Mouse (Mus musculus) layer of hippocampus, adult 8-10 months (tissue): ENCODE data around the gene Josd1. TPM values are rescaled to one million over a fixed set of nuclear protein-coding genes. Genes with fewer than 3 reads are reported as not detected.
A peak's percentile ranks its signal among the peaks of the same experiment; 100 is the strongest.

Experiments
- DNase-seq, 2 experiments: peaks; one replicate each; pipeline ENCODE4 v3.0.0; 2022; ENCODE audit warnings: low spot score in 2 of 2
- total RNA-seq, 4 experiments: library from RNA; stranded (reverse); gene quantifications; 2 replicates each; pipeline ENCODE4 v1.2.4; 2022

The Josd1 gene
- total RNA-seq, 4 experiments from 2014 or later, result 43.5 to 54.0 (median 46.4) TPM

- DNase-seq, result peak; percentile 88 to 96
Observed at GRCm38 (mm10) chr15:79658531-79659375, 29.0 kb downstream of the Josd1 start, which contains the start of the genes Fam227a and Cby1. Fam227a (minus strand) TSS chr15:79658956. Cby1 (plus strand) TSS chr15:79659199.

DNA sequence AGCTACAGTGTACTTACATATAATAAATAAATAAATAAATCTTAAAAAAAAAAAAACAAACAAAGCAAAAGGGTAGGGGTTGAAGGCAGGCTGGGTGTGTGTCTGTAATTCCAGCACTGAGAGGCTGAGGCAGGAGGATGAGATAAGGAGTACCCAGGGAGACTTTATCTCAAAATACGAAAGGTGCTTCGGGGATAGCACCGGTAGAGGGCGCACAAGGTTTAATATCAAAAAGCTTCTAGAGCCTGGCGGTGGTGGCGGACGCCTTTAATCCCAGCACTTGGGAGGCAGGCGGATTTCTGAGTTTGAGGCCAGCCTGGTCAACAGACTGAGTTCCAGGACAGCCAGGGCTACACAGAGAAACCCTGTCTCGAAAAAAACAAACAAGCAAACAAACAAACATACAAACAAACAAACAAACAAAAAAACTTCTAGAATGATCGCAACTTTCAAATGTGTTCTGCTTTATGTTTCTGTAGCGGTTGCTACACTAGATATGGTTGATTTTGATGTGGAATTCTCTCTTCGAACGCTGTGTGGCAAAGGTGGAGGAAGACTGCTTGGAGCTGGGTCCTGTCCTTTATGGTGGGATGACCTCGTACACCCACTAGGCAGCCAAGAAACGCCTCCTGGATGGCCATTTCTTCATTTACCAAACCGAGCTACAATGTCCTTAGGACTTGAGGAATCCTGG lies 29.7 kb downstream of the Josd1 start:
- DNase-seq, result peak; percentile 80 to 91

- no peak for DNase-seq
Observed at GRCm38 (mm10) chr15:79656451-79656850, 31.3 kb downstream of the Josd1 start.

GRCm38 (mm10) chr15:79651481-79651880 lies 36.2 kb downstream of the Josd1 start:
- no peak for DNase-seq

- DNase-seq, result no peak
Observed at GRCm38 (mm10) chr15:79650569-79650968, 37.1 kb downstream of the Josd1 start.

DNA sequence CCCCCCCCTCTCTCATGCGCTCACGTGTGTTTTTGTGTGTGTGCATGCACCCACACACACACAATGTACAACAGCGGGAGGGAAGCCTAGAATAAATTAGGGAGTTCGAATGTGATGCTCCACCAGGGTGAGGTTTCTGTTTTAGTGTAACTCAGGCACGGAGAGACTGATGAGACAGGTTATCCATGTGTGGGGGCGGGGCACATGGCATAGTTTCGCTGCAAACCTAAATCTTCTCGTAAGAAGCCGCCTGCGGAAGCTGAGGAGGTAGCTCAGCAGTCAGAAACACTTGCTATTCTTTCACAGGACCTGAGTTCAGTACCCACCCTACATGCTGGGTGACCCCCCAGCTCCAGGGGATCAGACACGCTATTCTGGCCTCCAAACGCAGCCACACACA lies 39.6 kb downstream of the Josd1 start:
- DNase-seq, result no peak

DNA sequence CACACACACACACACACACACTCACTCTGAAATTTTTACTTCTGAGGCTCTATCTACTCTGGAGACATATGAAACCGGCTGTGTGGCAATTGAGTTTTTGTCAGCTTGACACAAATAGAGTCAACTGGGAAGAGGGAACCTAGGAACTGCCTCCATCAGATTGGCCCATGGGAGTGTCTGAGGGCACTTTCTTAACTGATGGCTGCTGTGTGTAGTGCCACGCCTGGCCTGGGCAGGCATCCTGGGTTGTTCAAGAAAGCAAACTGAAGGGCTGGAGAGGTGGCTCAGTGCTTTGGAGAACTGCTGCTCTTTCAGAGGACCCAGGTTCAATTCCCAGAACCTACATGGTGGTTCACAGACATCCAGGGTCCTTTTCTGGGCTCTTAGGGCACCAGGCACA lies 42.2 kb downstream of the Josd1 start:
- no peak for DNase-seq

DNA sequence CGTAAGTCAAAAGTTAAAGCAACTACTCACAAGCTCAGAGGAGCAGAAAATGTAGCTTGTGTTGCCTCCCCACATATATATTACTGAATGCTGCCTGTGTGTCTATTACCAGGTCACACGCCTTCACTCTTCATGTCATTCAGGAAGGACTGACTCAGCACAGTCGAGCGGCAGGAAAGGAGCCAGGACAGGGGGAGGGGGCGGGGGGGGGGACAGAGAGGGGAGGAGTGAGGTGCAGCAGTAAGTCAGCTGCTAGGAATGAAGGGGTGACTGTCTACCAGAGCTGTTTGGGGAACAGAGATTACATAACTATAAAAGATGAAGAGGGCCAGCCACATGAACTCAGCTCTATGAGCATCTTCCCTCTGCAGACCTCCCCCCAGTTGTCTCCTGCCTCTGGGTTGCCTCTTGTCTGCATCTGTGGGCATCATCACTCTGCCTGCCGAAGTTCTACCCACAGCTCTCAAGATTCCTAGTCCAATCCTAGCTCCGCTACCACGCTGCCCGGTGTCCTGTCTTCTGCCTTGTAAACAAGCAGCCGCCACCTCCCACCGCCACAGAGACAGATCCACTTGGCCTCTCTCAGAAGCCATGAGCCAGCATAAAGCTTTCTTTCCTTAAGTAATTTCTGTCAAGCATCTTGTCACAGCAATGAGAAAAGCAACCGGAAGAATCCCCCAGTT lies 46.4 kb downstream of the Josd1 start:
- peak in 1 of 2 experiments; percentile 24 for DNase-seq

GRCm38 (mm10) chr15:79630471-79630870 lies 57.2 kb downstream of the Josd1 start:
- no peak for DNase-seq

Other genes with a start within 250 kb of the Josd1 start
- gene Csnk1e, start 232.4 kb downstream of the Josd1 start, total RNA-seq, result 100 to 1,000 TPM; 112 to 137 (median 123) TPM
- 10 to 100 TPM; 81.3 to 98.0 (median 88.7) TPM for gene Kcnj4, start 182.7 kb downstream of the Josd1 start, total RNA-seq
- gene Kdelr3, start 171.5 kb downstream of the Josd1 start, total RNA-seq, result under 1 TPM in 3 of 4 experiments, not detected in 1; 0.23 to 0.45 (median 0.32) TPM
- gene Ddx17, start 141.2 kb downstream of the Josd1 start, total RNA-seq, result 100 to 1,000 TPM; 307 to 352 (median 330) TPM
- 1 to 10 TPM in 2 of 4 experiments, under 1 TPM in 2; 0.39 to 2.1 (median 1.2) TPM for gene Dmc1, start 82.8 kb downstream of the Josd1 start, total RNA-seq
- gene Fam227a, start 29.0 kb downstream of the Josd1 start, total RNA-seq, result 10 to 100 TPM in 3 of 4 experiments, 1 to 10 TPM in 1; 8.8 to 12.5 (median 11.6) TPM
- gene Cby1, start 28.7 kb downstream of the Josd1 start, total RNA-seq, result 10 to 100 TPM; 34.6 to 45.5 (median 38.6) TPM
- 100 to 1,000 TPM in 3 of 4 experiments, 10 to 100 TPM in 1; 89.4 to 103 (median 101) TPM for gene Tomm22, start 17.1 kb downstream of the Josd1 start, total RNA-seq
- 10 to 100 TPM; 49.4 to 61.5 (median 52.8) TPM for gene Gtpbp1, start 2.9 kb upstream of the Josd1 start, total RNA-seq
- 10 to 100 TPM; 29.4 to 44.7 (median 37.0) TPM for gene Sun2, start 54.6 kb upstream of the Josd1 start, total RNA-seq
- gene Dnal4, start 89.9 kb upstream of the Josd1 start, total RNA-seq, result 10 to 100 TPM; 45.6 to 58.6 (median 54.5) TPM
- gene Nptxr, start 116.8 kb upstream of the Josd1 start, total RNA-seq, result 100 to 1,000 TPM; 637 to 711 (median 646) TPM
- gene Npcd, start 146.3 kb upstream of the Josd1 start, total RNA-seq, result 10 to 100 TPM in 2 of 4 experiments, 1 to 10 TPM in 2; 2.8 to 19.9 (median 12.1) TPM
- 100 to 1,000 TPM; 261 to 307 (median 292) TPM for gene Cbx6, start 146.8 kb upstream of the Josd1 start, total RNA-seq
- 10 to 100 TPM in 2 of 4 experiments, 1 to 10 TPM in 2; 5.3 to 11.9 (median 8.3) TPM for gene Apobec3, start 203.7 kb upstream of the Josd1 start, total RNA-seq